Mouse (Mus musculus) spleen, adult 2 months (tissue): ENCODE data around the gene Pgls.

Experiments
- CTCF ChIP-seq: fragments of 200-500 bp; IDR thresholded peaks from 2 replicates; pipeline ENCODE4 v1.5.1; 2011; ENCODE audit warnings: mild to moderate bottlenecking, inconsistent platforms; ENCODE audit not compliant: insufficient read depth, insufficient read length, insufficient replicate concordance; ENCODE audit errors: extremely low read depth
- POLR2A ChIP-seq: fragments of 200-500 bp; IDR thresholded peaks from 2 replicates; pipeline ENCODE4 v1.6.1; 2011; ENCODE audit warnings: low read depth, low read length, inconsistent platforms

DNA sequence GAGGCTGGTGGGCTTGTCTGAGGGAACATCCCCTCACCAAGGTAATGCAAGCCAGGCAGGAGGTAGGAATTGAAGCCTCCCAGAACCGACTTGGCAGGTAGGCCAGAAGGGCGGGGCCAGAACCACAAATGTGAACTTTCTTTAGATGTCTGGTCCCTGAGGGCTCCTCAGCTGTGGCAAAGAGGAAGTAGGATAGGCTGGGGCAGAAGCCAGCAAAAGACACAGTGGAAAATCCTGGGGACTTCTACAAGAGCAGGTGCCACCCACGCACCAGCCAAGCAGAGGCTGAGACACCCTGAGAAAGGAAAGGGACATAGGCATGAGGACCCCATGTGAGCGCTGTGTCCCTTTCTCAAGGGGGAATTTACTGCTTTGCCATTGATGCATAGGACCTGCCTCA, 4.8 kb downstream of the Pgls start:
- TF ChIP-seq CTCF = no peak
- no peak for TF ChIP-seq POLR2A
